Mouse (Mus musculus) G1E (cell line): ENCODE data around the gene Spon1. TPM values are rescaled to one million over a fixed set of nuclear protein-coding genes. Genes with fewer than 3 reads are reported as not detected.

Source experiments
- ATAC-seq: 2 replicates; pipeline ENCODE4 v1.8.0; 2016; ENCODE audit warnings: mild to moderate bottlenecking; ENCODE audit not compliant: insufficient number of reproducible peaks, poor library complexity, low FRiP score, severe bottlenecking; ENCODE audit errors: extremely low read depth
- DNase-seq: peaks from one replicate; pipeline ENCODE4 v3.0.0; 2012; ENCODE audit warnings: low spot score
- H3K27me3 ChIP-seq: 2 replicates; pipeline ENCODE4 v1.6.1; 2012; ENCODE audit warnings: mild to moderate bottlenecking, low read length, inconsistent platforms; ENCODE audit not compliant: insufficient read depth
- H3K36me3 ChIP-seq: replicated peaks from 2 replicates; pipeline ENCODE3; 2012; ENCODE audit warnings: mild to moderate bottlenecking, inconsistent platforms
- H3K4me1 ChIP-seq: 2 replicates; pipeline ENCODE4 v1.6.1; 2012; ENCODE audit warnings: low read depth, low read length, inconsistent platforms, mixed read lengths; ENCODE audit not compliant: insufficient read depth
- H3K4me3 ChIP-seq: 2 replicates; pipeline ENCODE4 v1.5.1; 2012; ENCODE audit warnings: low read depth, mild to moderate bottlenecking, inconsistent platforms, low read length, moderate library complexity, mixed read lengths
- H3K9me3 ChIP-seq: replicated peaks from 2 replicates; pipeline ENCODE4 v1.6.1; 2012; ENCODE audit warnings: inconsistent platforms
- CTCF ChIP-seq: IDR thresholded peaks from 2 replicates; pipeline ENCODE4 v1.5.1; 2012; ENCODE audit warnings: low read depth, low read length, inconsistent platforms, mixed read lengths
- GATA1 ChIP-seq: IDR thresholded peaks from 2 replicates; pipeline ENCODE4 v1.6.1; 2012; ENCODE audit warnings: borderline replicate concordance, low read length, inconsistent platforms, mixed read lengths
- GATA2 ChIP-seq: IDR thresholded peaks from 2 replicates; pipeline ENCODE4 v1.6.1; 2012; ENCODE audit warnings: low read depth, low read length, inconsistent platforms, borderline replicate concordance
- POLR2AphosphoS5 ChIP-seq: IDR thresholded peaks from 2 replicates; pipeline ENCODE4 v1.6.1; 2012; ENCODE audit warnings: low read depth, low read length, inconsistent platforms; ENCODE audit not compliant: insufficient replicate concordance
- TAL1 ChIP-seq: conservative IDR thresholded peaks from 2 replicates; pipeline ENCODE4 v1.6.1; 2012; ENCODE audit warnings: low read depth, low read length, inconsistent platforms, mixed read lengths
- polyA plus RNA-seq: library from polyadenylated mRNA; stranded (reverse); fragments of >175 nt; gene quantifications from 2 replicates; pipeline ENCODE4 v1.2.3, GENCODE M21; 2012
- total RNA-seq, 2 experiments: library from RNA; stranded (forward) in 1 of 2; stranded (reverse) in 1 of 2; fragments of 200-1000 nt in 1 of 2; fragments of >200 nt in 1 of 2; fragmentation: Nextera tagmentation in 1 of 2; gene quantifications; 2 replicates each; pipeline ENCODE4 v1.2.3; 2014 to 2017

Spon1 gene
- total and polyA plus RNA-seq, 3 experiments = 0.05 TPM; not detected in 2

- H3K9me3 ChIP-seq = no peaks in the 10 kb centered on the region
- no peak for DNase-seq
- no peaks in the 10 kb centered on the region for H3K4me1 ChIP-seq
- no peak for ATAC-seq
- no peak for TF ChIP-seq POLR2AphosphoS5
- TF ChIP-seq CTCF = no peak
- no peak for TF ChIP-seq TAL1
- TF ChIP-seq GATA2 = no peak
- TF ChIP-seq GATA1 = no peak
- no peaks in the 10 kb centered on the region for H3K27me3 ChIP-seq
- H3K4me3 ChIP-seq = no peak overlapping the region
- H3K36me3 ChIP-seq = no peaks in the 10 kb centered on the region
Measured at GRCm38 (mm10) chr7:114027406-114027805, 261.6 kb downstream of the Spon1 start.

DNA sequence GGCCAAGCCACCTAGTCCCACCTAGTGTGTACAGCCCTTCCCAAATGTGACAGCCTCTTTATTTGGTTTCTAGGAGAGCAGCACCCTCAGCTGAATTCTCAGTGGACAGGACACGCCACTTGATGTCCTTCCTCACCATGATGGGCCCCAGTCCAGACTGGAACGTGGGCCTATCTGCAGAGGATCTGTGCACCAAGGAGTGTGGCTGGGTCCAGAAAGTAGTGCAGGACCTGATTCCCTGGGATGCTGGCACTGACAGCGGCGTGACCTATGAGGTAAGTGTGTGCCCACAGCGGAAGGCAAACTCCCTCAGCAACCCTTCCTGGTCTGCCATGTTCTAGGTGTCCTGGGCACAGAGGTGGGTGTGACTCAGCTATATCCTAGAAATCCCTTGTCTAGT is 263.0 kb downstream of the Spon1 start:
- no peak for DNase-seq
- TF ChIP-seq GATA1 (no peak), TAL1 (no peak), CTCF (no peak)
- Histone ChIP-seq H3K36me3 (no peaks in the 10 kb centered on the region), H3K4me1 (no peaks in the 10 kb centered on the region), H3K27me3 (no peaks in the 10 kb centered on the region), H3K4me3 (no peak overlapping the region), H3K9me3 (no peaks in the 10 kb centered on the region)
- ATAC-seq = no peak

DNA sequence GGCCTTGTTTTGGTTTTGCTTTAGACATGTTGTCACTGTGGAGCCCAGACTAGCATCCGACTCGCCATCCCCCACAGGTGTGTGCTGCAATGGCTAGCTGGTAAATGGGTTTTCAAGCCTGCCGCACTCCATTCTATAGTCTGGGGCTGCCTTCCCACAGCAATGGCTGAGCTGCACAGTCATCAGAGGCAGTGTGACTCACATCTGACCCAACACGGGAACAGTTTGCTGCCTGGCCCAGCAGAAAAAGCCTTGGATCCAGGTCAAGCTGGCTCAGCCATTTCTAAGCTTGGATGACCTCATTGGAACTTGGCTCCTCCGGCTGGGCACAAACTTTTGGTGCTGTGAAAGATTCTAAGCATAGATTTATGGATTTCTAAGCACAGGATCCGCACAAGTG is 263.8 kb downstream of the Spon1 start:
- TF ChIP-seq GATA1 = no peak
- no peak for TF ChIP-seq POLR2AphosphoS5

DNA sequence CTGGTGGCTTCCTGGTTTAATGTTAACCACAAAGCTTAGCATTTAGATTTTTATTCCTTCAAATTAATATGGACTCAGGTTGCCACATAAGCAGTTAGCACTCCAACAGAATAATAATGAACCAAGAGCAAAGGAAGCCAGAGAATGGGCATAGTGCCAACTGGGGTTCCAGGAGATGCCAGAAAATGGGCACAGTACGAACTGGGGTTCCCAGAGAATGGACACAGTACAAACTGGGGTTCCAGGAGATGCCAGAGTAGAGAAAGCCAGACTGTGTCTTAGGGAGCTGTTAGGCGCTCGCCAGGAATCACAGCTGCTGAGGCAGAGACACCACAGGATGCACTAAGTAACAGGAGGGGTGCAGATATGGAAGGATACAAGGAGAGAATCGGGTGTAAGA is 271.4 kb downstream of the Spon1 start:
- ATAC-seq (no peak), DNase-seq (no peak)
- TF ChIP-seq GATA1 = no peak
- Histone ChIP-seq H3K9me3 (no peaks in the 10 kb centered on the region), H3K27me3 (no peaks in the 10 kb centered on the region), H3K36me3 (no peaks in the 10 kb centered on the region), H3K4me1 (no peaks in the 10 kb centered on the region), H3K4me3 (no peak overlapping the region)

More for the DNA sequence above, 263.8 kb downstream of the Spon1 start:
- Histone ChIP-seq H3K36me3 (no peaks in the 10 kb centered on the region), H3K27me3 (no peaks in the 10 kb centered on the region), H3K4me1 (no peaks in the 10 kb centered on the region), H3K4me3 (no peak overlapping the region), H3K9me3 (no peaks in the 10 kb centered on the region)
- ATAC-seq (no peak), DNase-seq (no peak)

GRCm38 (mm10) chr7:114041349-114041748 is 275.6 kb downstream of the Spon1 start:
- Histone ChIP-seq H3K27me3 (no peaks in the 10 kb centered on the region), H3K4me1 (no peaks in the 10 kb centered on the region), H3K36me3 (no peaks in the 10 kb centered on the region), H3K4me3 (no peak overlapping the region), H3K9me3 (no peaks in the 10 kb centered on the region)
- no peak for TF ChIP-seq POLR2AphosphoS5
- TF ChIP-seq GATA1 = no peak
- TF ChIP-seq TAL1 = no peak
- no peak for ATAC-seq
- no peak for DNase-seq

DNA sequence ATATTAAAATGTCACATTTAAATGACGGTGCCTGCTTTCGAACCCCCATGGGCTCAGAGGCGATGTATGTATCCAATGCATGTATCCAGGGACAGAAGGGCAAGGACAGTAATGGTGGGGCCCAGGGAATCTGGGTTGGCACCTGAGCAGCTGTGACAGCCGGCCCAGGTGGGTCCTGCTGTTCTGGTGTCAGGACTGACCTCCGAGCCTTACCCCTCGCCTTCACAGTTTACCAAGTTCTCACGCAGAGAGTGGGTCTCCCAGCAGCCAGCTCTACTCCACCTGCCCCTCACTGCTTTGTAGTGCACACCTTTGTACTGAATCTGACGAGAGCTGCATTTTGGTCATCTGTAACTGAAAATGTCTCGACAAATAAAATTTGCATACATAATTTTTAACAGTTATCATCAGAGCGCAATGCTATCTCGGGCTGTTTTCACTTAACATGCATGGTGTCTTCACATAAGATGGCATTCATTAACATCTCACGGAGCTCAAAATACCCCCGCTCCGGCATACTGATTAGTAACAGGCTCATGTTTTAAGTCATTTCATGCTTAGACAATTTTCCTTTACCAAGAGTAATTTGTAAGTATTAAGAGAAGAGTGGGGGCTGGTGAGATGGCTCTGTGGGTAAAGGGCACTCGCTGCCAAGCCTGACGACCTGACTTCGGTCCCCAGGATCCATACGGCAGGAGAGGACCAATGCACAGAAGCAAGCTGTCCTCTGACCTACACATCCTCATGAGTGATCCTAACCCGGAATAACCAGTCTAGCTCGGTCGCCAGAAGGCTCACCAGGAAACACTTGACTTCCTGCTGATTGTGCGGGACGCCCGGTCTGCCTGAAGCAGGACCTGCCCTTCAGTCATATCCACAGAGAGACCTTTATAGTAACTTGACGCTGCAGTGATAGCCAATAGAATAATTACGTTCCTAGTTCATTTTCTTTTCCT is 277.5 kb downstream of the Spon1 start:
- DNase-seq (no peak), ATAC-seq (no peak)
- H3K4me3 ChIP-seq = no peak overlapping the region
- H3K4me1 ChIP-seq = no peaks in the 10 kb centered on the region
- TF ChIP-seq GATA1 = no peak
- TF ChIP-seq GATA2 = no peak
- TF ChIP-seq TAL1 = no peak
- TF ChIP-seq CTCF = no peak
- no peak for TF ChIP-seq POLR2AphosphoS5
- no peaks in the 10 kb centered on the region for H3K27me3 ChIP-seq
- H3K36me3 ChIP-seq = no peaks in the 10 kb centered on the region
- H3K9me3 ChIP-seq = no peaks in the 10 kb centered on the region

- H3K9me3 ChIP-seq = no peaks in the 10 kb centered on the region
- H3K4me3 ChIP-seq = no peak overlapping the region
- no peaks in the 10 kb centered on the region for H3K4me1 ChIP-seq
- DNase-seq (no peak), ATAC-seq (no peak)
- H3K36me3 ChIP-seq = no peaks in the 10 kb centered on the region
- no peaks in the 10 kb centered on the region for H3K27me3 ChIP-seq
- no peak for TF ChIP-seq GATA2
- TF ChIP-seq GATA1 = no peak
- TF ChIP-seq CTCF = no peak
- no peak for TF ChIP-seq POLR2AphosphoS5
- no peak for TF ChIP-seq TAL1
Measured at GRCm38 (mm10) chr7:114043929-114044549, 278.2 kb downstream of the Spon1 start.
